Mouse (Mus musculus): ENCODE measurements around the gene Slc36a3. TPM values are rescaled to one million over a fixed set of nuclear protein-coding genes. Genes with fewer than 3 reads are reported as not detected.

Slc36a3 gene
- polyA plus RNA-seq, 1 experiment from 2014 or later = not detected

DNA sequence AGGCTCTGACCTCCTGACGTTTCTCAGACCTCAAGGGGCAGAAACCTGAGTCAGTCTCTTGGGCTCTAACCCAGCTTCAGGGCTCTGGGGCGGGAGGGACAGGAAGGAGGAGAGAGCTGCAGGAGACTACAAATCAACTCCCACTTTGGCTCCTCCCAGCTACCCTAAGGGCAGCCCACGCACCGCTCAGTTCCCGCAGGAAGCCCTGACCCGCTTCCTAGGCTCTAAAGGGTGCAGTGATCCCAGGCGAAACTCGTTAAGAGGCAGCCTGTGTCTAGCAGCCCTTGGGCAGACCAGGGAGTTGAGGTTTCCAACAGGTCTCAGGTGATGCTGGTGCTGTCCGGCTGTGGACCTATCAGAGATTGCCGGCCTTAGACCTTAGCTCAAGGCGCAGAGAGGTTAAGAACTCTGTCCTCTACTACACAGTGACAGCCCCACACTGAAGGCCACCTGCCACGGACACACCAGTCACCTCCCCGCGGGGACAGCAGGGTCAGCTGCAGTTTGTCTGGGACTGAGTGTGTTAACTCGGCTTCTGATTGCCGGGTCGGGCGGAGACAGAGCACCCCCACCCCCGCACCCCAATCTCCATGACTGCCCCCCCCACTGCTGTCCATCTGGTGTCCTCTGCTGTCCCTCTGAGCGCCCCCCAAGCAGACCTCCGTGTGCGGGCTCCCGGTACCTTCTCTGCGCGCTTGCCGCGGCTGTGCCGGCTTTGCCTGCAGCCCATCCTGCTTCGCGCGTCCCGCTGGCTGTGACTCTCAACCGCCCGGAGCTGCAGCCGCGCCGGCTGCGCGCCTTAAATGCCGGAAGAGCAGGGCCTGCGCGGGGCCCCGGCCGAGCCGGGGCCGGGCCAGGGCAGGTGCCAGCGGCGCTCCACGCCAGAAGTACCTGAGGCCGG, 73.9 kb downstream of the Slc36a3 start, which contains the start of gene Ccdc69:
Ccdc69 (minus strand) TSS at position 801 of the 901 bp plus-strand sequence.
- Histone ChIP-seq H3K4me3 (peak within 1 kb of the TSS; percentile 62), H3K27ac (peak within 1 kb of the TSS; percentile 93), H3K27me3 (ENCODE audit: insufficient read depth, poor library complexity, severe bottlenecking) (no peaks in the 10 kb centered on the region), H3K36me3 (no peaks in the 10 kb centered on the region), H3K9me3 (peaks cover 6% of the 10 kb centered on the region; the same call in 1 of the 2 replicates), H3K4me1 (peaks cover 48% of the 10 kb centered on the region)
- WGBS = under 1% methylated on average over 50 of the region's 50 CpGs
- peak; percentile 82 for DNase-seq (ENCODE audit: low spot score)

DNA sequence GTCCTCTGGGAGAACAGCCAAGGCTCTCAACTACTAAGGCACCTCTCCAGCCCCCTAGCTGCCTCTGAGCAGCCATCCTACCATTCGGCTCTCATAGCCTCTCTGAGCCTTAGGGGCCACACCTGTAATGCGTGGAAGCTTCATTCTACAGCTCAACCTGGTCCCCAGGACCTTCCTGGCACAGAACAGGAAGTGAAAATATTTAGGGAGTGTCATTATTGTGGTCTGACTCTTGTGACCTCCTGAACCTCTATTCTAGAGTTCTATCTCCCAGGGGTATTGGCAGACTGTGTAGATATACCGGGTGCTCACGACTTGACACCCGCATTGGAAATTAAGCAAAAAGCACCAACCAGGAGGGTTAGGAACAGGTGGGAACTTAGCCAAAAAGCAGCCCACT, 75.3 kb downstream of the Slc36a3 start:
- peaks cover 4% of the 10 kb centered on the region; the same call in 1 of the 2 replicates for H3K9me3 ChIP-seq
- no peaks in the 10 kb centered on the region for H3K27me3 ChIP-seq (ENCODE audit: insufficient read depth, poor library complexity, severe bottlenecking)
- 0 out of 2 replicates have a peak overlapping the region, but pooled peaks have one; percentile 93 for H3K27ac ChIP-seq
- WGBS = 86% methylated on average over 5 of the region's 5 CpGs
- H3K4me1 ChIP-seq = peaks cover 48% of the 10 kb centered on the region
- no peak overlapping the region for H3K4me3 ChIP-seq
- no peak for DNase-seq (ENCODE audit: low spot score)
- no peaks in the 10 kb centered on the region for H3K36me3 ChIP-seq

DNA sequence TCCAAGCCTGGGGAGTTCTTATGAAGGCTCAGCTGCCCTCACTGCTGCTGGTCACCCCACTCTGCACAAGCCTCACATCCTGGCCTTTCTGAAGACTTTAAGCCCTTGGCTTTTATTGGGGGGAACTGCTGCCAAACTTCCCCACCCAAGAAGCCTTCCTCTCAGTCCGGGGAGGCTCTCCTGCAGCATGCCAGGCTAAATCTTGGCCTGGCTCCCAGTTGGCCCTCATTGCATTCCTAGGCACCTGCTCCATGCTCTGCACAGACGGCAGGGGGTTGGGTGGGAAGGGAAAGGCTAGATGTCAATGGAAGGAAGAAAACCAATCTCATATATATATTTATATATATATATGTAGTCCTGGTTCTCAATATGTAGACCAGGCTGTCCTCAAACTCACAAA, 75.9 kb downstream of the Slc36a3 start:
- Histone ChIP-seq H3K4me1 (peaks cover 48% of the 10 kb centered on the region), H3K27ac (peak overlapping the region; percentile 47; the same call in 1 of the 2 replicates), H3K9me3 (peaks cover 4% of the 10 kb centered on the region; the same call in 1 of the 2 replicates), H3K36me3 (no peaks in the 10 kb centered on the region), H3K27me3 (ENCODE audit: insufficient read depth, poor library complexity, severe bottlenecking) (no peaks in the 10 kb centered on the region), H3K4me3 (no peak overlapping the region)
- WGBS = 72% methylated on average over 2 of the region's 2 CpGs
- DNase-seq (ENCODE audit: low spot score) = no peak

Other genes with a start within 250 kb of the Slc36a3 start
- 1,153 and 1,643 TPM in 2 replicates for gene Gpx3, start 249.3 kb downstream of the Slc36a3 start, polyA plus RNA-seq (2016; fragmentation: Nextera tagmentation; extraction: Ambion mirVana)
- gene Tnip1, start 188.8 kb downstream of the Slc36a3 start, polyA plus RNA-seq (2016; fragmentation: Nextera tagmentation; extraction: Ambion mirVana) = 22.7 and 23.7 TPM in 2 replicates
- 255 and 342 TPM in 2 replicates for gene Anxa6, start 118.3 kb downstream of the Slc36a3 start, polyA plus RNA-seq (2016; fragmentation: Nextera tagmentation; extraction: Ambion mirVana)
- 10.4 and 17.5 TPM in 2 replicates for gene Ccdc69, start 73.6 kb downstream of the Slc36a3 start, polyA plus RNA-seq (2016; fragmentation: Nextera tagmentation; extraction: Ambion mirVana)
- gene Gm2a, start 53.6 kb downstream of the Slc36a3 start, polyA plus RNA-seq (2016; fragmentation: Nextera tagmentation; extraction: Ambion mirVana) = 33.5 and 52.0 TPM in 2 replicates
- 2.2 and 2.8 TPM in 2 replicates for gene Slc36a2, start 33.4 kb upstream of the Slc36a3 start, polyA plus RNA-seq (2016; fragmentation: Nextera tagmentation; extraction: Ambion mirVana)
- gene Slc36a1, start 52.6 kb upstream of the Slc36a3 start, polyA plus RNA-seq (2016; fragmentation: Nextera tagmentation; extraction: Ambion mirVana) = 1.3 TPM in 2 replicates
- gene Fat2, start 184.9 kb upstream of the Slc36a3 start, polyA plus RNA-seq (2016; fragmentation: Nextera tagmentation; extraction: Ambion mirVana) = 0.02 and 0.03 TPM in 2 replicates

Measured in heart, embryonic 10.5 days (tissue).